Mouse (Mus musculus): ENCODE measurements around the gene Lyzl4. TPM values are rescaled to one million over a fixed set of nuclear protein-coding genes. Genes with fewer than 3 reads are reported as not detected.

Lyzl4 gene
- polyA plus RNA-seq, 1 experiment from 2014 or later: 0.63 TPM

DNA sequence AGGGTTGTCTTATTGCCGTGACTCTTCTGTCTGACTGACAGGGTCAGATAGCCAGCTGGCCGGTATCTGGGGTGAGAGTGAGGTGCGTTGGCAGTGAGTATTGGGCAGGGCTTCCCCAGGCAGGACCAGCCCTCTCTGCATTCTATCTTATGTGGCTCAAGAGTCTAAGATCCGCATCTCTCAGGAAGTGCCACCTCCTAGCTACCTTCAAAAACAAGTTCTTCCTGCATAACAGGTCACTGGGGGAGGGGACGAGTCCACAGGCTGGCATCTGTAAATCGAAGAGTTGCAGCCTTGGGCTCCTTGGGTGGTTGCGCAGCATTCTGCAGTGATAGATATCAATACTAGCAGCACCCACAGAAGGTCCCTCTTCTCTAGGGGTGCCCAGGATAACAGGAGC lies 5.1 kb upstream of the Lyzl4 start:
- Histone ChIP-seq H3K4me3 (no peak overlapping the region), H3K4me1 (peaks cover 8% of the 10 kb centered on the region; the same call in 1 of the 2 replicates), H3K4me2 (replicated peaks) (no peak overlapping the region), H3K9ac (no peak overlapping the region), H3K27me3 (peaks cover 31% of the 10 kb centered on the region), H3K9me3 (no peaks in the 10 kb centered on the region), H3K27ac (no peak overlapping the region), H3K36me3 (no peaks in the 10 kb centered on the region)
- WGBS: 69% methylated on average over 7 of the region's 7 CpGs
- ATAC-seq (ENCODE audit: insufficient number of reproducible peaks, insufficient read depth, low FRiP score, low TSS enrichment): no peak

DNA sequence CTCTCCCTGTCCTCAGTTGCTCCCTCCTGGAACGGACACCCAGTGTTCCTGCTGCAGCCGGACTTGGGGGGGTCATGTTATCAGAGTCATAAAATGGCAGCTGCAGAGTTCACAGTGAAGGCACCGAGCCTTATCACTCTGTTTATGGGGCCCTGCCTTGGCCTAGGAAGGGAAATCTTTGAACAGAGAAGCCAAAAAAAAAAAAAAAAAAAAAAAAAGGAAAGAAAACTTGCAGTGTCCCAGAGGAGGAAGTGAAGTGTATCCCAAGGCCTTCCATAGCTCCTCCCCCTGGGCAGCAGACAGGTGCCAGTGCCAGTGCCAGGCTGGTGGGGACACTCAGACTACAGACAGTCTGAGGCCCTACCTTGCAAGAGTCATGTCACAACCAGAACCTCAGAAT lies 3.0 kb upstream of the Lyzl4 start:
- 67% methylated on average over 3 of the region's 3 CpGs for WGBS

DNA sequence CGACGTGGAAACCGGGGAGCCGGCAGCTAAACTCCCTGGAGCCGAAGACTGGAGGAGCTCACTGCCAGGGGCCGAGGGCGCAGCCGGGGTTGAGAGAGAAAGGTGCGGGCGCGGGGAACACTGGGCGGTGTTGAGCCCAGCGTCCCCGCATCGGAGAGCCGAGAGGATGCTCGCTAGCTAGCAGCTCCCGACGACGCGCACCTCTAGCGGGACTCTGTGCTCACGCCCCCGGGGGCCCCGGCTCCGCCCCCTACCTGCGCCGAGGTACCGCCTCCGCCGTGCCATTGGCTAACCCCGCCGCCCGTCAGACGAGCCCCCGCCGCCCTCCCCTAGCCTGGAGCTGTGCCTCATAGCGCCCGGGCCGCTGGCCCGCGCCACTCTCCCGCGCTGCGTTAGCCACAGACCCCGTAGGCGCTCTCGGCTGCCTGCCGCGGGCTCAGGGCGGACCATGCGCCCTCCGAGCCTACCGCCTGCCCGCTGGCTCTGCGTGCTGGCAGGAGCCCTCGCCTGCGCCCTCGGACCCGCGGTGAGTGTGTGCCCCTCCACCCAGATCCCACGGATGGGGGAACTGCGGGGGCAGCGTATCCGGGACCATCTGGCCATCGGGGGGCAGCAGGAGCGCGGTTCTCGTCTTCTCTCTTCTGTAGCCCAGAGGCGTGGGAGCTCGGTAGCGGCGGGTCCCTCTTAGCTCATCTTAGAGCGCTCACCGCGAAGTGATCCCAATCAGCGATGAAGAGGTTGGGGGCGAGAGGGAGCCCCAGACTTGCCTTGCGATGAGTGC lies 695 bp upstream of the Lyzl4 start, which contains the start of gene Vipr1:
Gene Vipr1, plus strand, starts transcription at position 316 of the 781 bp plus-strand sequence.
- Histone ChIP-seq H3K4me3 (peak within 1 kb of the TSS; percentile 55), H3K36me3 (no peaks in the 10 kb centered on the region), H3K4me1 (peaks cover 16% of the 10 kb centered on the region; the same call in 1 of the 2 replicates), H3K27me3 (peaks cover 67% of the 10 kb centered on the region), H3K4me2 (replicated peaks) (peak within 1 kb of the TSS; percentile 91), H3K27ac (no peak within 1 kb of the TSS), H3K9ac (peak within 1 kb of the TSS; percentile 44), H3K9me3 (no peaks in the 10 kb centered on the region)
- peak; percentile 80 for ATAC-seq (ENCODE audit: insufficient number of reproducible peaks, insufficient read depth, low FRiP score, low TSS enrichment)
- WGBS: under 1% methylated on average over 79 of the region's 79 CpGs

More for the DNA sequence above, 3.0 kb upstream of the Lyzl4 start:
- Histone ChIP-seq H3K27me3 (peaks cover 53% of the 10 kb centered on the region), H3K9ac (no peak overlapping the region), H3K27ac (no peak overlapping the region), H3K4me2 (replicated peaks) (no peak overlapping the region), H3K4me1 (peaks cover 16% of the 10 kb centered on the region; the same call in 1 of the 2 replicates), H3K4me3 (no peak overlapping the region), H3K36me3 (no peaks in the 10 kb centered on the region), H3K9me3 (no peaks in the 10 kb centered on the region)
- ATAC-seq (ENCODE audit: insufficient number of reproducible peaks, insufficient read depth, low FRiP score, low TSS enrichment): no peak

DNA sequence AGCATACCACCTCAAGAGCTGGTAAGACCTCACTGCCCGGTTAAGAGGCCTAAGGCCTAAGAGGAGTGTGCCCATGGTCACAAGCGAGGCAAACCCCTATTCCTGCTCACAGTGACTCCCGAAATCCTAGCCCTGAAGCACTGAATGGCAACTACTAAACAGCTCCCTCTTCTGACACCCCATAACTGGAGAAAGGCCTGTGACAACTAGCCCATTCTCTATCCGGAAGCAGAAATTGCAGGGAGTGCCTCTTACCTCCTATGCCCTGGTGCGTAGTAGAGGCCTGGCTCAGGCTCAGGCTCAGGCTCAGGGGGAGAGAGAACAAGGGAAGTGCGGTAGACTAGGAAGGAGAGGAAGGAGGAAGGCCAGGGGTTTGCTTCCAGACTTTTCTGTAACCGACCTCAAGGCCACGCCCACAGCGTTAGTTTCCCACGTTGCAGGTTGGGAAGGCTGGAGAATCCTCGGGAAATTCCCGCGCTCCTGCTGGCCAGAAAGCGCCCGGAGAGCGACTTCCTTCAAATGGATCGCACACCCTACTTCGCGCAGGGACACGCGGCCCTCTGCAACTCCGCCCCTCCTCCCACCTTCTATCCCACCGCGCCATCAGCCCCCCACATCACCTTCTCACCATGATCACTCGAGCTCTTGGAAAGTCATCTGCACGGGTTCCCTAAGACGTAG lies 521 bp downstream of the Lyzl4 start:
- Histone ChIP-seq H3K4me2 (replicated peaks) (peak overlapping the region; percentile 91), H3K4me3 (peak overlapping the region; percentile 55), H3K9me3 (no peaks in the 10 kb centered on the region), H3K36me3 (no peaks in the 10 kb centered on the region), H3K9ac (peak overlapping the region; percentile 44; the same call in 1 of the 2 replicates), H3K27me3 (peaks cover 65% of the 10 kb centered on the region), H3K27ac (no peak overlapping the region), H3K4me1 (peaks cover 16% of the 10 kb centered on the region; the same call in 1 of the 2 replicates)
- ATAC-seq (ENCODE audit: insufficient number of reproducible peaks, insufficient read depth, low FRiP score, low TSS enrichment): no peak
- WGBS: 10% methylated on average over 27 of the region's 27 CpGs

DNA sequence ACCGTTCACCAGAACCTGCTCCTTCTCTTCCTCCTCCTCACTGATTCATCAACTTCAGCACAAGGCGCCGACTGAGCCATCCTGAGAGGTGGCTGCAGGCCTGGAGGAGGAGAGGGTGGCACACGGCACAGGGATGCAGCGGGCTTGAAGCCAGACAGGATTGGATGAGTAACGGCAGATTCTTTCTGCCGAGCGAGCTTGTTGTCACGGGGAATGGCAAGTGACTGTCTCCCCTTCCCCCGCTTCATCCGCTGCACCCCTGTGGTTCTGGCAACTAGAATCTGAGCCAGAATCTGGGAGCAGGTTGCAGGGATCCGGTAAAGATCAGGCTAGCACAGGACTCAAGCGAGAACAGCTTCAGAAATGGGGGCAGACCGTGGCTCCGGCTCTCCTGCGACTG lies 2.1 kb downstream of the Lyzl4 start:
- Histone ChIP-seq H3K9ac (no peak overlapping the region), H3K36me3 (no peaks in the 10 kb centered on the region), H3K27ac (no peak overlapping the region), H3K9me3 (no peaks in the 10 kb centered on the region), H3K4me3 (no peak overlapping the region), H3K4me1 (peaks cover 16% of the 10 kb centered on the region; the same call in 1 of the 2 replicates), H3K4me2 (replicated peaks) (no peak overlapping the region), H3K27me3 (peaks cover 74% of the 10 kb centered on the region)
- no peak for ATAC-seq (ENCODE audit: insufficient number of reproducible peaks, insufficient read depth, low FRiP score, low TSS enrichment)
- 53% methylated on average over 16 of the region's 16 CpGs for WGBS

DNA sequence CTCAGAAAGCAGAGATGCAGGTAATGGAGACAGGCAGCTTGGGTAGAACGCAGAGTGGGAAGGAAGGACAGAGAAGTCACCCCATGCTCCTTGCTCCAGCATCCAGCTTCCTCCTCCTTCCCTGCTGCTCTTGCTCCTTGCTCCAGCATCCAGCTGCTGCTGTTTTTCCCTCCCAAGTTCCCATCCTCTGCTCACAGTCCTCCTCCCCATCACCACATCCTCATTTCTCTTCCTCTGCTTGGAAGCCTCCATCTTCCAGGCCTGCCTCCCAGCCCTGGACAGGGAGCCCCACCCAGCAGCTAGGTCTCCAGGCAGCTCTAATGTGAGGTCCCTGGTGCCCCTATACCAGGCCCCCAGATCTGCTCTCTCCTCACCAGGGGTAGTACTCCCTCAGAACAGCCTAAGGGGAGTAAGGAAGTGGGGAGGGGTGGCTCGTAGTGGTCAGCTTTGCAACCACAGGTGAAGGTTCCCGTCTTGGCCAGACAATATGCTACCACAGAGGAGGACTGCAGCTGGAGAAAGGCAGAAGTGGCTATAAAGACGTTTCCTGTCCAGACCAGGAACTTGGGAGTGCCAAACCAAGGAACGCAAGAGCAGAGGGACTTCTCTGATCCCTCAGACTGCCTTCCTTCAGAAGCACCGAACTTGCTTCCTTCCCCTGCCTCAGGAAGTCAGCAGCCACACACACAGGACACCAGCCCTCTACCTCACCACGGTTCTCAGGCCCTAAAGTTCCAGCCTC lies 5.9 kb downstream of the Lyzl4 start:
- no peak for ATAC-seq (ENCODE audit: insufficient number of reproducible peaks, insufficient read depth, low FRiP score, low TSS enrichment)
- WGBS: 50% methylated on average over 7 of the region's 7 CpGs
- no peaks in the 10 kb centered on the region for H3K4me1 ChIP-seq
- no peaks in the 10 kb centered on the region for H3K36me3 ChIP-seq
- no peaks in the 10 kb centered on the region for H3K9me3 ChIP-seq
- peaks cover 37% of the 10 kb centered on the region for H3K27me3 ChIP-seq
- no peak overlapping the region for H3K9ac ChIP-seq
- no peak overlapping the region for H3K27ac ChIP-seq
- no peak overlapping the region for H3K4me2 ChIP-seq (replicated peaks)
- no peak overlapping the region for H3K4me3 ChIP-seq

DNA sequence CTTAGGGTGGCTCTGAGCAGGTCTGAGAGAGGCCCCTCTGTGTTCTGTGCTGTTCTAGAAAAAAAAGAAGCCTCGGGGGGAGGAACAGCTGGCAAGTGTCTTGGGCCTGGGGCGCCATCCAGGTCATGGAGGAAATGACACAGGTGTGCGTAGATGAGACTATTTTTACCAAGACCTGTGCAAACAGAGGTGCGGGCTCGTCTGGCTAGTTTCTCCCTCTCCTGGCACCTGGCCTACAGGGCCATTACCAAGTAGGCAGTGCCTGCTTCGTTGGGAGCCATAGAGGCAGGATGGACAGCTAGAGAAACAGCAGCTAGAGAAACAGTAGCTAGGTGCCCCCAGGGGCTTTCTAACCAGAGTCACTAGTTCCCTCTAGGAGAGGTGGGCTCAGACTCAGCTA lies 8.6 kb downstream of the Lyzl4 start:
- 0 out of 2 replicates have a peak, but pooled peaks have one; percentile 10 for ATAC-seq (ENCODE audit: insufficient number of reproducible peaks, insufficient read depth, low FRiP score, low TSS enrichment)
- H3K4me2 ChIP-seq (replicated peaks): no peak overlapping the region
- H3K4me1 ChIP-seq: no peaks in the 10 kb centered on the region
- no peak overlapping the region for H3K27ac ChIP-seq
- H3K9ac ChIP-seq: no peak overlapping the region
- peaks cover 12% of the 10 kb centered on the region; the same call in 1 of the 2 replicates for H3K27me3 ChIP-seq
- WGBS: 83% methylated on average over 6 of the region's 6 CpGs
- H3K9me3 ChIP-seq: no peaks in the 10 kb centered on the region
- no peak overlapping the region for H3K4me3 ChIP-seq
- no peaks in the 10 kb centered on the region for H3K36me3 ChIP-seq

DNA sequence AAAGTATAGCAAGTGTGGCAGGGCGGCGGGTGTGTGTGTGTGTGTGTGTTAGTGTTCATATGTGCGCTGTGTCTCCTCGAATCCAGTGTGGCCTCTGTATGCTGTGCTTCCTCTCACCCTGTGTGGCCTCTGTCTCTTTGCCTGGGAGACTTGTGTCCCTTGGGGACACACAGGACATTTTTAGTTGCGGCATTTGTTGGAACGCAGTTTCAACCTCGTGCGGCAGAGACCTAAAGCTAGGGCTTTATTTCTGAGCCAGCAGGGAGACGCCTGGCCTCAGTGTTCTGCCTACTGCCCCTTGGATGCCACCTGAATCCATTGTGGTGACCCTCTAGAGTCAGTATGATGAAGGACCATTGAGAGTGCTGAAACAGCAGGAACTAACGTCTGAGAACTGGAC lies 9.0 kb downstream of the Lyzl4 start:
- 83% methylated on average over 10 of the region's 10 CpGs for WGBS
- Histone ChIP-seq H3K4me1 (no peaks in the 10 kb centered on the region), H3K4me2 (replicated peaks) (no peak overlapping the region), H3K36me3 (no peaks in the 10 kb centered on the region), H3K27me3 (peaks cover 12% of the 10 kb centered on the region; the same call in 1 of the 2 replicates), H3K9me3 (no peaks in the 10 kb centered on the region), H3K4me3 (no peak overlapping the region), H3K27ac (no peak overlapping the region), H3K9ac (no peak overlapping the region)
- ATAC-seq (ENCODE audit: insufficient number of reproducible peaks, insufficient read depth, low FRiP score, low TSS enrichment): no peak

DNA sequence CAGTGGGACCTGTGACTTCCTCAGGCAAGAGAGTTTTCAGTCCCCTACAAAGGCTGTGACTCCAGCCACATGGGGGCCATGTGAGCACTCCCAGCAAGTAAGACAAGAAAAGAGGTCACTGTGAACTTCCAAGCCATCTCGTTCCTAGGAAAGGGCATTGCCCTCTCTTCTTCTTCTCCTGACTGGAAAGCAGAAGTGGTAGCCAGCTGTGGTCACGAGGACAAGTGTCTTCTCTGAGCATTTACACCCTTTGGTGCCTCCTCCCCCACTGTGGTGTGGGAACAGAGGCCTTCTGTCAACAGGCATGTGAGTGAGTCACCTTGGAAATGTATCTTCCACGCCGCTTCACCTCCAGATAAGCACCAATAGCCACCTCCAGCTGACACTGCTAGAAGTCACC lies 9.9 kb downstream of the Lyzl4 start:
- Histone ChIP-seq H3K4me2 (replicated peaks) (no peak overlapping the region), H3K27me3 (peaks cover 12% of the 10 kb centered on the region; the same call in 1 of the 2 replicates), H3K9ac (no peak overlapping the region), H3K36me3 (no peaks in the 10 kb centered on the region), H3K27ac (no peak overlapping the region), H3K4me3 (no peak overlapping the region), H3K4me1 (no peaks in the 10 kb centered on the region), H3K9me3 (no peaks in the 10 kb centered on the region)
- WGBS: 69% methylated on average over 4 of the region's 4 CpGs
- ATAC-seq (ENCODE audit: insufficient number of reproducible peaks, insufficient read depth, low FRiP score, low TSS enrichment): no peak

DNA sequence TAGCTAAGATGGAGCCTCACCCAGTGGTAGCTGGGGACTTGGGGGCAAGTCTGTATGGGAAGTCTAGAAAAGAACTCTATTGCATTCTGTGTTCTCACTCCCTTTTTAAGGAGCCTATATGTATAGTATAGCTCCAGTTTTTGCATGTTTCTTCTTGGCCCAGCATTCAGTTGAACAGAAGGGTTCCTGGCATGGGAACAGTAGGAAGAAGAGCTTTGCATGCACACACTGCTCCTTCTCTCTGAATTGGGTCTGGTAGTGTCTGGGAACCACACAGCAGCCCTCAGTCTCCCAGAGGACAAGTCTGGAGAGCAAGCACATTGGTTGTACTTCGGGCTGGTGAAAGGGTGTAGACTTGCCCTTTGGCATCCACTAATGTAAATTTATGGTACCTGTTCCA lies 11.3 kb downstream of the Lyzl4 start:
- Histone ChIP-seq H3K36me3 (no peaks in the 10 kb centered on the region), H3K27ac (no peak overlapping the region), H3K4me2 (replicated peaks) (no peak overlapping the region), H3K27me3 (peaks cover 1% of the 10 kb centered on the region; the same call in 1 of the 2 replicates), H3K4me1 (no peaks in the 10 kb centered on the region), H3K9ac (no peak overlapping the region), H3K9me3 (no peaks in the 10 kb centered on the region), H3K4me3 (no peak overlapping the region)
- no peak for ATAC-seq (ENCODE audit: insufficient number of reproducible peaks, insufficient read depth, low FRiP score, low TSS enrichment)
- 80% methylated on average over 1 of the region's 1 CpGs for WGBS

DNA sequence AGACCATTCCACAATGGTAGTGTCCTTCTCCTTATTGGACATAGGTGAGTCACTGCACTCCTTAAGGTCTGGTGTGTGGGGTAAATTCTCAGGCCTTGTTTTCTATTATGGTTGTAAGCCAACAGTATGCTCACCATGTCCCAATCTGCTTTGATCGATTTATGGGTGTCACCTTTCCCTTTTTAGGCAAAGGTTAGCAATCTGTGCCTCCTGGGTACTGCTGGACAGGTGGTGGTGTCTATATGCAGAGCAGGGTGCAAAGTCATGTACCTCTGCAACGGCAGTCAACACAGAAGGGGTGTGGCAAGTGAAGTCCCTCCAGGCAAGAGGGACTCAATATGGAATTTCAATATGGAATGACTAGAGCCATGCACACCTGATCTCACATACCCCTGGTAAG lies 17.0 kb downstream of the Lyzl4 start:
- no peak overlapping the region for H3K27ac ChIP-seq
- H3K4me2 ChIP-seq (replicated peaks): no peak overlapping the region
- H3K4me1 ChIP-seq: no peaks in the 10 kb centered on the region
- no peak overlapping the region for H3K4me3 ChIP-seq
- H3K9ac ChIP-seq: no peak overlapping the region
- H3K27me3 ChIP-seq: no peaks in the 10 kb centered on the region
- ATAC-seq (ENCODE audit: insufficient number of reproducible peaks, insufficient read depth, low FRiP score, low TSS enrichment): no peak
- no peaks in the 10 kb centered on the region for H3K9me3 ChIP-seq
- H3K36me3 ChIP-seq: no peaks in the 10 kb centered on the region
- WGBS: 85% methylated on average over 2 of the region's 2 CpGs
